In the genomic region with DNA sequence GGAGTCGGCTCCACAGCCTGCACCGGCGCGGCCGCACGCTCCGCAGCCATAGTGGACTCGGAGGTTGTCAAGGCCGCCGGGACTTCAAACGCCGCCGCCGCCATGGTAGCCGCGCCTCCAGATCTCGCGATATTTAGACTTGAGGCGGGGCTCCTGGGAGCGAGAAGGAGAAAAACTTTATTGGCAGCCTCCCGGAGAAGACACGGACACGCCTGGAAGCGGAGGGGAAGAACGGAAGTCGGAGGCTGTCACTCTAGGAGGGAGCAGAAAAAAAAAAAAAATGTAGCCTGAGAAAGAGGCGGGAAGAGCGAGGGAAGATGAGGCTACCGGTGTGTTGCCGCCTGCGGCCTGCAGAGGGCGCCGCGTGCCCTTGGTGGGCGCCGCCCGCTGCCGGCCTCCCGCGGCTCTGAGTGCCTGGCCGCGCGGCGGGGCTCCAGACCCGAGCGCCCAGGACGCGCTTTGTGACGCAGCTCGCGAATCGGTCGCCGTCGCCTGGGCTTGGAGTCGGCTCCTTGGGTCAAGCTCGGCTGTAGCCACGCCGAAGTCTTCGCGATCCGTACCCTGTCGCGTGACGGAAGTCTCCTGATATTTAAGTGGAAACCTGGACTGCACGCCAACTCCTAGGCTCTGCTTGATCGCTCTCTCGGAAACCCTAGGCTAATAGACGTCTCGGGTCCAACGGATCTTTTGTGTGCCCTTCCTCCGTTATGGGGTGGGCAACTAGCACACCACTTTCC, we compare ENCODE assay signal across 7 mouse cellular contexts. TPM values are rescaled to one million over a fixed set of nuclear protein-coding genes. Genes with fewer than 3 reads are reported as not detected.
A peak's percentile ranks its signal among the peaks of the same experiment; 100 is the strongest.
DNase-seq lines count a peak whose midpoint lies in the region; ATAC-seq lines count a peak whose summit lies in the region.

A gene (minus strand): TSS at position 251 of the 737 bp plus-strand sequence.

- H3K27me3 ChIP-seq in embryonic facial prominence, embryonic 11.5 days (ENCODE audit: control insufficient read depth, insufficient read depth, low read length) = no peaks in the 10 kb centered on the region
- H3K27me3 ChIP-seq in limb, embryonic 10.5 days (ENCODE audit: low read depth, poor library complexity, severe bottlenecking) = no peaks in the 10 kb centered on the region
- H3K27me3 ChIP-seq in midbrain, embryonic 13.5 days = 0 out of 2 replicates have a peak, but pooled peaks cover under 1% of the 10 kb centered on the region

- H3K9ac ChIP-seq in embryonic facial prominence, embryonic 11.5 days (replicated peaks; ENCODE audit: low read length) = peak within 1 kb of the TSS; percentile 93
- peak within 1 kb of the TSS; percentile 95 for H3K9ac ChIP-seq in midbrain, embryonic 13.5 days (replicated peaks)

- no peaks in the 10 kb centered on the region; the same call in 1 of the 2 replicates for H3K36me3 ChIP-seq in embryonic facial prominence, embryonic 11.5 days (replicated peaks; ENCODE audit: control insufficient read depth, insufficient read depth, low read depth, low read length)
- peaks cover 26% of the 10 kb centered on the region for H3K36me3 ChIP-seq in limb, embryonic 10.5 days
- H3K36me3 ChIP-seq in midbrain, embryonic 13.5 days = peaks cover 14% of the 10 kb centered on the region

- H3K4me2 ChIP-seq in embryonic facial prominence, embryonic 11.5 days (ENCODE audit: low read depth, low read length) = peak within 1 kb of the TSS; percentile 59
- peak within 1 kb of the TSS; percentile 80 for H3K4me2 ChIP-seq in midbrain, embryonic 13.5 days (replicated peaks)

- under 1% methylated on average over 70 of the region's 72 CpGs for WGBS in embryonic facial prominence, embryonic 11.5 days
- under 1% methylated on average over 72 of the region's 72 CpGs for WGBS in limb, embryonic 10.5 days
- WGBS in midbrain, embryonic 13.5 days = under 1% methylated on average over 69 of the region's 72 CpGs

- no peaks in the 10 kb centered on the region for H3K4me1 ChIP-seq in embryonic facial prominence, embryonic 11.5 days (ENCODE audit: control insufficient read depth, insufficient read depth, low read length)
- peaks cover 17% of the 10 kb centered on the region for H3K4me1 ChIP-seq in limb, embryonic 10.5 days
- peaks cover 10% of the 10 kb centered on the region for H3K4me1 ChIP-seq in midbrain, embryonic 13.5 days (replicated peaks)

- no peak within 1 kb of the TSS for H3K27ac ChIP-seq in embryonic facial prominence, embryonic 11.5 days (replicated peaks; ENCODE audit: low read depth, low read length)
- H3K27ac ChIP-seq in limb, embryonic 10.5 days = peak within 1 kb of the TSS; percentile 93
- H3K27ac ChIP-seq in midbrain, embryonic 13.5 days = peak within 1 kb of the TSS; percentile 83

- H3K9me3 ChIP-seq in embryonic facial prominence, embryonic 11.5 days (replicated peaks; ENCODE audit: control insufficient read depth, low read length) = no peaks in the 10 kb centered on the region
- no peaks in the 10 kb centered on the region for H3K9me3 ChIP-seq in limb, embryonic 10.5 days (replicated peaks)
- H3K9me3 ChIP-seq in midbrain, embryonic 13.5 days = no peaks in the 10 kb centered on the region

- ATAC-seq in embryonic facial prominence, embryonic 11.5 days (replicated peaks; ENCODE audit: insufficient number of reproducible peaks, low FRiP score, low TSS enrichment, low read depth) = peak; percentile 96
- peak; percentile 89 for ATAC-seq in granulocyte monocyte progenitor cell, adult 5-6 weeks (replicated peaks; ENCODE audit: poor library complexity, severe bottlenecking)
- ATAC-seq in midbrain, embryonic 13.5 days = peak; percentile 97

- H3K4me3 ChIP-seq in embryonic facial prominence, embryonic 11.5 days (ENCODE audit: low read depth, low read length) = peak within 1 kb of the TSS; percentile 92
- H3K4me3 ChIP-seq in limb, embryonic 10.5 days = peak within 1 kb of the TSS; percentile 95
- peak within 1 kb of the TSS; percentile 94 for H3K4me3 ChIP-seq in midbrain, embryonic 13.5 days (replicated peaks)

- DNase-seq in adrenal gland, postnatal 14 days = peak; percentile 97
- peak; percentile 98 for DNase-seq in embryonic facial prominence, embryonic 11.5 days (ENCODE audit: low spot score)
- peak; percentile 96 for DNase-seq in kidney, adult 11 months
- peak; percentile 97 for DNase-seq in limb, embryonic 10.5 days (ENCODE audit: low spot score)
- peak; percentile 93 for DNase-seq in spleen, adult 12 weeks (ENCODE audit: low spot score)

RNA-seq across cellular contexts. Expression of the gene that starts here (rescaled TPM):
- total RNA-seq in adrenal gland, postnatal 14 days (2021) = 17.4 and 17.6 TPM in 2 replicates
- polyA plus RNA-seq in embryonic facial prominence, embryonic 11.5 days (2014; fragmentation: Nextera tagmentation; extraction: Ambion mirVana) = 49.5 and 56.8 TPM in 2 replicates
- 27.8 and 30.0 TPM in 2 replicates for total RNA-seq in granulocyte monocyte progenitor cell, adult 5-6 weeks (2014; fragmentation: Nextera tagmentation)
- total RNA-seq in granulocyte monocyte progenitor cell, adult 5-6 weeks (2017) = 50.3 and 58.6 TPM in 2 replicates
- 51.6 and 53.4 TPM in 2 replicates for polyA plus RNA-seq in limb, embryonic 10.5 days (2016; fragmentation: Nextera tagmentation; extraction: Ambion mirVana)
- 31.0 and 32.0 TPM in 2 replicates for polyA plus RNA-seq in midbrain, embryonic 13.5 days (2015; fragmentation: Nextera tagmentation; extraction: Ambion mirVana)
